Mouse (Mus musculus): ENCODE results near the gene Vgll4. TPM values are rescaled to one million over a fixed set of nuclear protein-coding genes. Genes with fewer than 3 reads are reported as not detected.

The Vgll4 gene
- polyA plus RNA-seq, 1 experiment from 2014 or later: 76.8 TPM

DNA sequence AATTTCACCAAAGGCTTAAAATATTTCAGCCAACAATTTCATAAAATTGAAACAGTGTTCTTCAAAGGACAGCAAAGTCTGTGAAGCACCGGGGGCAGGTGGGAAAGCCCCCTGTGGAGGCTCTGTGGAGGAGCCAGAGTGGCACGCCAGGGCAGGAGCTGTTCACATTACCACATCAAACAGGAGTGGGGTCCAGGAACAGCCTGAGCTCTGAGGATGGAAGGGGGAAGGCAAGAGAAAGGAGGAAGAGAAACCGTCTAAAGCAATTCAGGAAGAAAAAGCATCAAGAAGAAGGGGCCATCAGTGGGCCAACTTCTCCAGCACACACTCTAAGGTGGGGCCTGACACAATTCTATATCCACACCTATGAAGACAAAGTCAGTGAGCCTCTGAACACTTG is 36.3 kb upstream of the Vgll4 start:
- peaks cover 25% of the 10 kb centered on the region for H3K36me3 ChIP-seq (ENCODE audit: control insufficient read depth, insufficient read depth, low read length)

GRCm38 (mm10) chr6:115005351-115005890 is 35.6 kb upstream of the Vgll4 start:
- ATAC-seq (ENCODE audit: low read depth): no peak

More for the DNA sequence above, 36.3 kb upstream of the Vgll4 start:
- no peak overlapping the region for H3K9ac ChIP-seq (ENCODE audit: low read depth, low read length)
- H3K4me1 ChIP-seq (ENCODE audit: control insufficient read depth, insufficient read depth, low read length): 0 out of 2 replicates have a peak, but pooled peaks cover 3% of the 10 kb centered on the region
- no peaks in the 10 kb centered on the region for H3K9me3 ChIP-seq (ENCODE audit: control insufficient read depth, low read length)
- H3K4me2 ChIP-seq (ENCODE audit: low read depth, low read length): no peak overlapping the region
- no peak for DNase-seq (ENCODE audit: low spot score)
- H3K4me3 ChIP-seq (ENCODE audit: low read depth, low read length): no peak overlapping the region
- no peak for ATAC-seq (ENCODE audit: low read depth)
- H3K27ac ChIP-seq (replicated peaks; ENCODE audit: low read depth, low read length): no peak overlapping the region
- WGBS: 59% methylated on average over 3 of the region's 3 CpGs
- H3K27me3 ChIP-seq (replicated peaks; ENCODE audit: control insufficient read depth, insufficient read depth, low read length): no peaks in the 10 kb centered on the region

DNA sequence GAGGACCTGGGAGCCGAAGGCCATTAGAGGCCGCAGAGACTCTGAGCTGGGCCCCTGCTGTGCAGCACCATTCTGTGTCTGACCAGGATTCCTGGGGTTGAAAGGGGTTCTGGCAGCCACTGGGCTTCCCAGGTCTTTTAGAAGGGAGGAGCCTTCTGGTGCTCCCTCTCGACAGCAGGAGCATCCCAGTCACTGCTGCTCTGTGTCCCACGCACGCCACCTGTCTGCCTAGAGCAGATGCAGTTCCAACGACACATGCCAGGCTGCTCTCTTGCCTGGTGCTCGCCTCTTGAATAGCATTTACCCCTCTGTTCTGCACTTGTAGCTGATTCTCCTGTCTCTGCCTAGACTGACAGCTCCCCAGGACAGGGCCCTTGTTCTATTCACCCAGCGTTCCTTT is 34.8 kb upstream of the Vgll4 start:
- Histone ChIP-seq H3K4me3 (ENCODE audit: low read depth, low read length) (no peak overlapping the region), H3K27me3 (replicated peaks; ENCODE audit: control insufficient read depth, insufficient read depth, low read length) (no peaks in the 10 kb centered on the region), H3K4me2 (ENCODE audit: low read depth, low read length) (no peak overlapping the region), H3K9ac (ENCODE audit: low read depth, low read length) (no peak overlapping the region), H3K4me1 (ENCODE audit: control insufficient read depth, insufficient read depth, low read length) (0 out of 2 replicates have a peak, but pooled peaks cover 3% of the 10 kb centered on the region), H3K9me3 (ENCODE audit: control insufficient read depth, low read length) (no peaks in the 10 kb centered on the region), H3K27ac (replicated peaks; ENCODE audit: low read depth, low read length) (no peak overlapping the region), H3K36me3 (ENCODE audit: control insufficient read depth, insufficient read depth, low read length) (peaks cover 12% of the 10 kb centered on the region)
- whole genome bisulfite sequencing: 83% methylated on average over 8 of the region's 8 CpGs
- no peak for DNase-seq (ENCODE audit: low spot score)
- no peak for ATAC-seq (ENCODE audit: low read depth)

More at GRCm38 (mm10) chr6:115005351-115005890, 35.6 kb upstream of the Vgll4 start:
- Histone ChIP-seq H3K4me2 (ENCODE audit: low read depth, low read length) (no peak overlapping the region), H3K9ac (ENCODE audit: low read depth, low read length) (no peak overlapping the region), H3K9me3 (ENCODE audit: control insufficient read depth, low read length) (no peaks in the 10 kb centered on the region), H3K36me3 (ENCODE audit: control insufficient read depth, insufficient read depth, low read length) (peaks cover 18% of the 10 kb centered on the region), H3K27ac (replicated peaks; ENCODE audit: low read depth, low read length) (no peak overlapping the region), H3K4me1 (ENCODE audit: control insufficient read depth, insufficient read depth, low read length) (0 out of 2 replicates have a peak, but pooled peaks cover 3% of the 10 kb centered on the region), H3K27me3 (replicated peaks; ENCODE audit: control insufficient read depth, insufficient read depth, low read length) (no peaks in the 10 kb centered on the region), H3K4me3 (ENCODE audit: low read depth, low read length) (no peak overlapping the region)
- no peak for DNase-seq (ENCODE audit: low spot score)
- 61% methylated on average over 8 of the region's 8 CpGs for WGBS

DNA sequence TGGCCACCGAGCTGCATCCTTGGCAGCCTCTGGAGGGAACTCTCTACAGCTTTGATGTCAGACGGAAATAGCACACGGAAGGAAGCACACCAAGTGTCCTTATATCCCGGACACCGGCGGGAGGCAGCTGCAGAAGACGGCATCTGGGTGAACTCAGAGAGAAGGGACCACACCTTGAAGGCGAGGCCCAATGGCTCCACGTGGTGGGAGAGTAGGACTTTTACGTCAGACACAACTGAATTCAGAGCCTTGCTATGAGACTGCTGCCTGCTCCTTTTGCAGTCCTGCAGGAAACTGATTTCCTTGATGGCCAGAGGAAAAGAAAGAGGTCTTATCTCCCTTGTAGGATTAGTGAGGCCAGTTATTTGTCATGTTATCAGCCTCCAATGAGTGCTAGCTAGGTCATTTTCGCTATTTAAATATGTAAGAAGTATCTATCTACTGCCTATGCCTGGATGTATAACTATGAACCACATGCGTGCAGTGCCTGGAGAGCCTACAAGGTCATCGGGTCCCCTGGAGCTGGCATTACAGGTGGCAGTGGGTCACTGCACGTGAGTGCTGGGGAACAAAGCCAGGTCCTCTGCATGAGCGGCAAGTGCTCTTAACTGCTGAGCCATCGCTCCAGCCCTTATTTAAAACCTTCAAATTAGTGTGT is 28.7 kb upstream of the Vgll4 start:
- Histone ChIP-seq H3K4me2 (ENCODE audit: low read depth, low read length) (no peak overlapping the region), H3K4me1 (ENCODE audit: control insufficient read depth, insufficient read depth, low read length) (peaks cover 3% of the 10 kb centered on the region; the same call in 1 of the 2 replicates), H3K9me3 (ENCODE audit: control insufficient read depth, low read length) (no peaks in the 10 kb centered on the region), H3K27ac (replicated peaks; ENCODE audit: low read depth, low read length) (no peak overlapping the region), H3K36me3 (ENCODE audit: control insufficient read depth, insufficient read depth, low read length) (no peaks in the 10 kb centered on the region; the same call in 1 of the 2 replicates), H3K9ac (ENCODE audit: low read depth, low read length) (no peak overlapping the region), H3K4me3 (ENCODE audit: low read depth, low read length) (no peak overlapping the region), H3K27me3 (replicated peaks; ENCODE audit: control insufficient read depth, insufficient read depth, low read length) (no peaks in the 10 kb centered on the region)
- WGBS: 83% methylated on average over 16 of the region's 16 CpGs
- DNase-seq (ENCODE audit: low spot score) (no peak), ATAC-seq (ENCODE audit: low read depth) (no peak)

DNA sequence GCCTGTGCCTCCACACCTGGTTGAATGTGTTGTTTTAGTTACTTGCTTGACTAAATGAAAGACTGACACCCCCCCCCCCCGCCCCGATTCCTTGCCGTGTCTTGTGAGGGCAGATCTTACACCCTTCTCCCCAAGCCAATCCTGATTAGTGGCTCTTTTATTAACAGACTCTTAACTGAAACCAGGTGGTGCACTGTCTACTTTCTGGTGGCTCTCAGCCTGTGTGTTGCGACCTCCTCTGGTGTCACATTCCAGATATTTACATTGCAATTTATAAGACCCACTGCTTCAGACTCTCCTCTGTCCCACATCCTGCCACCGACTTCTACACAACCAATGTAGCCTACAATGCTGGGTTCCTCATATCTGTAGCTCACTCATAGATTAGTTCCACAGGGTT is 27.7 kb upstream of the Vgll4 start:
- H3K27me3 ChIP-seq (replicated peaks; ENCODE audit: control insufficient read depth, insufficient read depth, low read length): no peaks in the 10 kb centered on the region
- no peak overlapping the region for H3K4me2 ChIP-seq (ENCODE audit: low read depth, low read length)
- peaks cover 7% of the 10 kb centered on the region; the same call in 1 of the 2 replicates for H3K4me1 ChIP-seq (ENCODE audit: control insufficient read depth, insufficient read depth, low read length)
- H3K9ac ChIP-seq (ENCODE audit: low read depth, low read length): no peak overlapping the region
- H3K36me3 ChIP-seq (ENCODE audit: control insufficient read depth, insufficient read depth, low read length): no peaks in the 10 kb centered on the region; the same call in 1 of the 2 replicates
- 22% methylated on average over 5 of the region's 5 CpGs for WGBS
- H3K4me3 ChIP-seq (ENCODE audit: low read depth, low read length): no peak overlapping the region
- ATAC-seq (ENCODE audit: low read depth) (no peak), DNase-seq (ENCODE audit: low spot score) (no peak)
- no peaks in the 10 kb centered on the region for H3K9me3 ChIP-seq (ENCODE audit: control insufficient read depth, low read length)
- no peak overlapping the region; the same call in 1 of the 2 replicates for H3K27ac ChIP-seq (replicated peaks; ENCODE audit: low read depth, low read length)

DNA sequence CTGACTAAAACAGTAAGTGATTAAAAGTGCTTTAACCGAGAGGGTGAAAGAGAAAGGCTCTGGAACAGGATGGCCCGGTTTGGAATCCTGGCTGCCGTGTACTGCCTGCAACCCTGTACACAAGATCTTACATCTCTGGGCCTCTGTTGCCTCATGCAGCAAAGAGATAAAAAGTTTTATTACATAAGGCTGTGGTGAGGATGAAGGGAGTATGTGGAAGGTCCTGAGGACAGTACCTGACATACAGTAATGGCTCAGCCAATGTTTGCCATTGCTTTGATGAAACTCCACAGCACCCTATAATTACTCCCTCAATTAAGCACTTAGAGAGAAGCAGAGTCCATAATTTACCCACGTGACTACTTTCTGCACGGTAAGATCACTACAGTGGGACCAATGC is 27.1 kb upstream of the Vgll4 start:
- peak; percentile 26; the same call in 1 of the 2 replicates for ATAC-seq (ENCODE audit: low read depth)

DNA sequence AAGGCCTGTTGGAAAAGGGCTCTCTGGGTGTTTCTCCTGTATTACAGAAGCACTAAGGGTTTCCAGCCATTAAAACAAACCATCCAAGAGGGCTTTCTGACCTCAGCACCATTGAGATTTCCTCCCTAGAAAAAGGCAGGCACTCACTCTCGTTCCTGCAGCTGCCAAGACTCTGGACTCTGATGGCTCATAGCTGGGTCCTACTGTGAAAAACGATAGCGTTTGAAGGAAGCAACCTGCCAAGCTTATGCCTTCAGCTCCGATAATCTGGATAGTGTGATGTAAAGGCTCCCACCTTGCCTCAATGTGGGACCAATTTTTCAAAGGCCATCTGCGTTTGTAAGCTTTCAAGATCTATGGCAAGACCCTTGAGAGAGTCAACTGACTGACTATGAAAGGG is 24.3 kb upstream of the Vgll4 start:
- no peak overlapping the region for H3K4me2 ChIP-seq (ENCODE audit: low read depth, low read length)
- H3K36me3 ChIP-seq (ENCODE audit: control insufficient read depth, insufficient read depth, low read length): no peaks in the 10 kb centered on the region
- no peak overlapping the region for H3K4me3 ChIP-seq (ENCODE audit: low read depth, low read length)
- no peaks in the 10 kb centered on the region for H3K9me3 ChIP-seq (ENCODE audit: control insufficient read depth, low read length)
- H3K9ac ChIP-seq (ENCODE audit: low read depth, low read length): no peak overlapping the region
- no peaks in the 10 kb centered on the region for H3K27me3 ChIP-seq (replicated peaks; ENCODE audit: control insufficient read depth, insufficient read depth, low read length)
- H3K4me1 ChIP-seq (ENCODE audit: control insufficient read depth, insufficient read depth, low read length): peaks cover 11% of the 10 kb centered on the region; the same call in 1 of the 2 replicates
- no peak for DNase-seq (ENCODE audit: low spot score)
- H3K27ac ChIP-seq (replicated peaks; ENCODE audit: low read depth, low read length): peak overlapping the region; percentile 39; the same call in 1 of the 2 replicates
- ATAC-seq (ENCODE audit: low read depth): no peak
- 79% methylated on average over 5 of the region's 5 CpGs for WGBS

More for the DNA sequence above, 27.1 kb upstream of the Vgll4 start:
- Histone ChIP-seq H3K4me2 (ENCODE audit: low read depth, low read length) (no peak overlapping the region), H3K4me3 (ENCODE audit: low read depth, low read length) (no peak overlapping the region), H3K9me3 (ENCODE audit: control insufficient read depth, low read length) (no peaks in the 10 kb centered on the region), H3K27me3 (replicated peaks; ENCODE audit: control insufficient read depth, insufficient read depth, low read length) (no peaks in the 10 kb centered on the region), H3K36me3 (ENCODE audit: control insufficient read depth, insufficient read depth, low read length) (no peaks in the 10 kb centered on the region; the same call in 1 of the 2 replicates), H3K9ac (ENCODE audit: low read depth, low read length) (no peak overlapping the region), H3K27ac (replicated peaks; ENCODE audit: low read depth, low read length) (no peak overlapping the region), H3K4me1 (ENCODE audit: control insufficient read depth, insufficient read depth, low read length) (peaks cover 7% of the 10 kb centered on the region; the same call in 1 of the 2 replicates)
- 65% methylated on average over 5 of the region's 5 CpGs for WGBS
- DNase-seq (ENCODE audit: low spot score): no peak

GRCm38 (mm10) chr6:114993659-114994058 is 23.9 kb upstream of the Vgll4 start:
- Histone ChIP-seq H3K27me3 (replicated peaks; ENCODE audit: control insufficient read depth, insufficient read depth, low read length) (no peaks in the 10 kb centered on the region), H3K36me3 (ENCODE audit: control insufficient read depth, insufficient read depth, low read length) (no peaks in the 10 kb centered on the region), H3K4me3 (ENCODE audit: low read depth, low read length) (no peak overlapping the region), H3K9me3 (ENCODE audit: control insufficient read depth, low read length) (no peaks in the 10 kb centered on the region), H3K4me2 (ENCODE audit: low read depth, low read length) (no peak overlapping the region), H3K27ac (replicated peaks; ENCODE audit: low read depth, low read length) (peak overlapping the region; percentile 39; the same call in 1 of the 2 replicates), H3K9ac (ENCODE audit: low read depth, low read length) (no peak overlapping the region), H3K4me1 (ENCODE audit: control insufficient read depth, insufficient read depth, low read length) (peaks cover 15% of the 10 kb centered on the region; the same call in 1 of the 2 replicates)
- ATAC-seq (ENCODE audit: low read depth) (no peak), DNase-seq (ENCODE audit: low spot score) (peak; percentile 79)
- 43% methylated on average over 8 of the region's 8 CpGs for WGBS
